Mouse (Mus musculus) G1E (cell line): Measurements from ENCODE around the gene Scamp2.

Experiments
- CTCF ChIP-seq: IDR thresholded peaks from 2 replicates; pipeline ENCODE4 v1.5.1; 2012; ENCODE audit warnings: low read depth, low read length, inconsistent platforms, mixed read lengths
- GATA1 ChIP-seq: IDR thresholded peaks from 2 replicates; pipeline ENCODE4 v1.6.1; 2012; ENCODE audit warnings: borderline replicate concordance, low read length, inconsistent platforms, mixed read lengths

GRCm38 (mm10) chr9:57565741-57566221 is 5.0 kb downstream of the Scamp2 start:
- TF ChIP-seq GATA1 (no peak), CTCF (no peak)
